Mouse (Mus musculus): ENCODE measurements around the gene Rapgef2. TPM values are rescaled to one million over a fixed set of nuclear protein-coding genes. Genes with fewer than 3 reads are reported as not detected.

The Rapgef2 gene
- polyA plus RNA-seq, 1 experiment, result 0.01 TPM

- Histone ChIP-seq H3K4me1 (ENCODE audit: control insufficient read depth) (peaks cover 7% of the 10 kb centered on the region), H3K4me3 (replicated peaks) (no peak overlapping the region), H3K36me3 (ENCODE audit: control insufficient read depth) (no peaks in the 10 kb centered on the region), H3K27me3 (ENCODE audit: control insufficient read depth) (no peaks in the 10 kb centered on the region; the same call in 1 of the 2 replicates), H3K9me3 (ENCODE audit: control insufficient read depth, low read length) (no peaks in the 10 kb centered on the region)
- TF ChIP-seq TAL1 (IDR thresholded peaks at IDR 0.05; ENCODE audit: low read length) (no peak), GATA1 (IDR thresholded peaks at IDR 0.05; ENCODE audit: low read length) (no peak)
Measured at GRCm38 (mm10) chr3:79244347-79244746, 42.0 kb downstream of the Rapgef2 start.

- Histone ChIP-seq H3K36me3 (ENCODE audit: control insufficient read depth) (no peaks in the 10 kb centered on the region), H3K4me1 (ENCODE audit: control insufficient read depth) (peaks cover 9% of the 10 kb centered on the region), H3K4me3 (replicated peaks) (no peak overlapping the region), H3K27me3 (ENCODE audit: control insufficient read depth) (no peaks in the 10 kb centered on the region; the same call in 1 of the 2 replicates), H3K9me3 (ENCODE audit: control insufficient read depth, low read length) (no peaks in the 10 kb centered on the region)
- TF ChIP-seq GATA1 (IDR thresholded peaks at IDR 0.05; ENCODE audit: low read length), result no peak
- TF ChIP-seq TAL1 (IDR thresholded peaks at IDR 0.05; ENCODE audit: low read length), result no peak
Measured at GRCm38 (mm10) chr3:79242922-79243705, 43.2 kb downstream of the Rapgef2 start.

- peaks cover 12% of the 10 kb centered on the region for H3K4me1 ChIP-seq (ENCODE audit: control insufficient read depth)
- no peak overlapping the region for H3K4me3 ChIP-seq (replicated peaks)
- no peak for TF ChIP-seq TAL1 (IDR thresholded peaks at IDR 0.05; ENCODE audit: low read length)
- no peak for TF ChIP-seq GATA1 (IDR thresholded peaks at IDR 0.05; ENCODE audit: low read length)
- peaks cover 6% of the 10 kb centered on the region for H3K27me3 ChIP-seq (ENCODE audit: control insufficient read depth)
- H3K36me3 ChIP-seq (ENCODE audit: control insufficient read depth), result no peaks in the 10 kb centered on the region
- H3K9me3 ChIP-seq (ENCODE audit: control insufficient read depth, low read length), result peaks cover 3% of the 10 kb centered on the region; the same call in 1 of the 2 replicates
Measured at GRCm38 (mm10) chr3:79242298-79242697, 44.0 kb downstream of the Rapgef2 start.

GRCm38 (mm10) chr3:79239066-79239462 lies 47.3 kb downstream of the Rapgef2 start:
- H3K4me1 ChIP-seq (ENCODE audit: control insufficient read depth), result peaks cover 13% of the 10 kb centered on the region
- no peak for TF ChIP-seq GATA1 (IDR thresholded peaks at IDR 0.05; ENCODE audit: low read length)
- H3K4me3 ChIP-seq (replicated peaks), result no peak overlapping the region
- H3K27me3 ChIP-seq (ENCODE audit: control insufficient read depth), result peaks cover 6% of the 10 kb centered on the region
- no peaks in the 10 kb centered on the region for H3K36me3 ChIP-seq (ENCODE audit: control insufficient read depth)
- H3K9me3 ChIP-seq (ENCODE audit: control insufficient read depth, low read length), result peaks cover 3% of the 10 kb centered on the region; the same call in 1 of the 2 replicates

- no peak overlapping the region for H3K4me3 ChIP-seq (replicated peaks)
Measured at GRCm38 (mm10) chr3:79238456-79239065, 47.8 kb downstream of the Rapgef2 start.

GRCm38 (mm10) chr3:79237619-79238342 lies 48.5 kb downstream of the Rapgef2 start:
- peaks cover 3% of the 10 kb centered on the region; the same call in 1 of the 2 replicates for H3K9me3 ChIP-seq (ENCODE audit: control insufficient read depth, low read length)
- H3K36me3 ChIP-seq (ENCODE audit: control insufficient read depth), result no peaks in the 10 kb centered on the region
- H3K27me3 ChIP-seq (ENCODE audit: control insufficient read depth), result peaks cover 6% of the 10 kb centered on the region
- H3K4me1 ChIP-seq (ENCODE audit: control insufficient read depth), result peaks cover 18% of the 10 kb centered on the region
- H3K4me3 ChIP-seq (replicated peaks), result no peak overlapping the region
- no peak for TF ChIP-seq GATA1 (IDR thresholded peaks at IDR 0.05; ENCODE audit: low read length)
- TF ChIP-seq TAL1 (IDR thresholded peaks at IDR 0.05; ENCODE audit: low read length), result no peak

More at GRCm38 (mm10) chr3:79238456-79239065, 47.8 kb downstream of the Rapgef2 start:
- Histone ChIP-seq H3K9me3 (ENCODE audit: control insufficient read depth, low read length) (peaks cover 3% of the 10 kb centered on the region; the same call in 1 of the 2 replicates), H3K27me3 (ENCODE audit: control insufficient read depth) (peaks cover 6% of the 10 kb centered on the region), H3K36me3 (ENCODE audit: control insufficient read depth) (no peaks in the 10 kb centered on the region), H3K4me1 (ENCODE audit: control insufficient read depth) (peaks cover 18% of the 10 kb centered on the region)
- TF ChIP-seq TAL1 (IDR thresholded peaks at IDR 0.05; ENCODE audit: low read length) (no peak), GATA1 (IDR thresholded peaks at IDR 0.05; ENCODE audit: low read length) (no peak)

- H3K36me3 ChIP-seq (ENCODE audit: control insufficient read depth), result no peaks in the 10 kb centered on the region
- no peak for TF ChIP-seq GATA1 (IDR thresholded peaks at IDR 0.05; ENCODE audit: low read length)
- no peak for TF ChIP-seq TAL1 (IDR thresholded peaks at IDR 0.05; ENCODE audit: low read length)
Measured at GRCm38 (mm10) chr3:79234485-79234884, 51.8 kb downstream of the Rapgef2 start.

GRCm38 (mm10) chr3:79233478-79234415 lies 52.6 kb downstream of the Rapgef2 start:
- Histone ChIP-seq H3K4me1 (ENCODE audit: control insufficient read depth) (peaks cover 13% of the 10 kb centered on the region), H3K27me3 (ENCODE audit: control insufficient read depth) (peaks cover 6% of the 10 kb centered on the region), H3K4me3 (replicated peaks) (no peak overlapping the region), H3K9me3 (ENCODE audit: control insufficient read depth, low read length) (peaks cover 3% of the 10 kb centered on the region; the same call in 1 of the 2 replicates), H3K36me3 (ENCODE audit: control insufficient read depth) (no peaks in the 10 kb centered on the region)
- no peak for TF ChIP-seq GATA1 (IDR thresholded peaks at IDR 0.05; ENCODE audit: low read length)
- no peak for TF ChIP-seq TAL1 (IDR thresholded peaks at IDR 0.05; ENCODE audit: low read length)

More at GRCm38 (mm10) chr3:79234485-79234884, 51.8 kb downstream of the Rapgef2 start:
- Histone ChIP-seq H3K4me1 (ENCODE audit: control insufficient read depth) (peaks cover 16% of the 10 kb centered on the region), H3K4me3 (replicated peaks) (no peak overlapping the region), H3K27me3 (ENCODE audit: control insufficient read depth) (peaks cover 6% of the 10 kb centered on the region), H3K9me3 (ENCODE audit: control insufficient read depth, low read length) (peaks cover 3% of the 10 kb centered on the region; the same call in 1 of the 2 replicates)
